Mouse (Mus musculus) lung, postnatal 0 days (tissue): ENCODE measurements at regions not wholly inside any gene's neighbourhood (a gene's known extent, or its start where the extent isn't known, plus 50 kb on each side); places are given as distances from the start of the nearest gene placed in this dataset.

Experiments
- CTCF ChIP-seq: IDR thresholded peaks from 2 replicates; pipeline ENCODE4 v1.5.1; 2016; ENCODE audit warnings: antibody characterized with exemption, mild to moderate bottlenecking
- EP300 ChIP-seq: IDR thresholded peaks from 2 replicates; pipeline ENCODE4 v1.6.1; 2016; ENCODE audit warnings: antibody characterized with exemption, mild to moderate bottlenecking, control low read depth

GRCm38 (mm10) chr9:61511436-61511835, 139.3 kb downstream of the Tle3 start:
- no peak for TF ChIP-seq CTCF
- no peak for TF ChIP-seq EP300
